8 mouse cellular contexts compared by ENCODE assay signal in genomic region chr2:28193690-28194087, GRCm38 (mm10). TPM values are rescaled to one million over a fixed set of nuclear protein-coding genes. Genes with fewer than 3 reads are reported as not detected.
DNase-seq lines count a peak whose midpoint lies in the region; ATAC-seq lines count a peak whose summit lies in the region.

No protein-coding gene starts in this region.

- H3K4me2 ChIP-seq in liver, embryonic 15.5 days, result peak overlapping the region; percentile 53; the same call in 1 of the 2 replicates

- DNase-seq in layer of hippocampus, postnatal 10 days (ENCODE audit: low spot score in 2 of 2), result peak; percentile 66 to 72
- DNase-seq in layer of hippocampus, adult 8-10 months (ENCODE audit: low spot score in 2 of 2), result no peak
- DNase-seq in cerebellum, adult 9-11 months, result peak; percentile 76
- peak; percentile 20 for DNase-seq in gastrocnemius, postnatal 25 days
- DNase-seq in urinary bladder, postnatal 4 days (ENCODE audit: low spot score in 2 of 2), result no peak
- no peak for DNase-seq in testis, postnatal 10 days (ENCODE audit: low spot score)
- no peak for DNase-seq in adrenal gland, postnatal 14 days

- no peaks in the 10 kb centered on the region for H3K36me3 ChIP-seq in liver, embryonic 15.5 days (replicated peaks)

- peaks cover 84% of the 10 kb centered on the region for H3K27me3 ChIP-seq in liver, embryonic 15.5 days

- H3K9me3 ChIP-seq in liver, embryonic 15.5 days (replicated peaks), result no peaks in the 10 kb centered on the region

- ATAC-seq in liver, embryonic 15.5 days (ENCODE audit: insufficient read depth), result no peak

- peaks cover 14% of the 10 kb centered on the region for H3K4me1 ChIP-seq in liver, embryonic 15.5 days (replicated peaks)

- H3K4me3 ChIP-seq in liver, embryonic 15.5 days (replicated peaks), result no peak overlapping the region

- H3K27ac ChIP-seq in liver, embryonic 15.5 days (replicated peaks), result no peak overlapping the region

- H3K9ac ChIP-seq in liver, embryonic 15.5 days, result no peak overlapping the region

- WGBS in liver, embryonic 15.5 days (ENCODE audit: insufficient replicate concordance), result 31% methylated on average over 12 of the region's 12 CpGs

RNA-seq across cellular contexts. Expression of gene Olfm1, which starts 0.9 kb away (rescaled TPM):
- 100 to 1,000 TPM; 906 to 941 TPM for total RNA-seq in layer of hippocampus, postnatal 10 days (2021)
- 1,000 to 10,000 TPM; 1,310 to 1,340 (median 1,317) TPM for total RNA-seq in layer of hippocampus, adult 8-10 months (2022)
- 10 to 100 TPM; 11.9 to 14.5 TPM for total RNA-seq in gastrocnemius, postnatal 25 days (2021)
- 1.4 and 1.8 TPM in 2 replicates for polyA plus RNA-seq in liver, embryonic 15.5 days (2015; fragmentation: Nextera tagmentation; extraction: Ambion mirVana)
- total RNA-seq in adrenal gland, postnatal 14 days (2021), result 32.3 and 37.4 TPM in 2 replicates

Comparison
In these comparisons a context has a peak if more than half of its experiments do, and no peak if none do; other contexts are left out.
1. DNase-seq: peak in layer of hippocampus, postnatal 10 days (2 of 2), cerebellum, adult 9-11 months (single experiment) and gastrocnemius, postnatal 25 days (single experiment); none in layer of hippocampus, adult 8-10 months (0 of 2), urinary bladder, postnatal 4 days (0 of 2), testis, postnatal 10 days (single experiment) and adrenal gland, postnatal 14 days (single experiment).
2. RNA of gene Olfm1, which starts 0.9 kb away (total RNA-seq): 1,310 to 1,340 TPM in layer of hippocampus, adult 8-10 months and 906 to 941 TPM in layer of hippocampus, postnatal 10 days; 32.3 to 37.4 TPM in adrenal gland, postnatal 14 days and 11.9 to 14.5 TPM in gastrocnemius, postnatal 25 days; every median in the first group is over 10 times any median in the second.